Mouse (Mus musculus) testis, adult 2 months (tissue): ENCODE measurements around the gene Magi2.

Experiments used
- CTCF ChIP-seq: fragments of 200-500 bp; IDR thresholded peaks from 2 replicates; pipeline ENCODE4 v1.5.1; 2012; ENCODE audit warnings: low read depth, mild to moderate bottlenecking, inconsistent platforms, low read length, moderate library complexity; ENCODE audit not compliant: control insufficient read depth, insufficient read depth, insufficient replicate concordance
- POLR2A ChIP-seq: fragments of 200-500 bp; IDR thresholded peaks from 2 replicates; pipeline ENCODE4 v1.6.1; 2012; ENCODE audit warnings: low read depth, mild to moderate bottlenecking, inconsistent platforms, low read length, moderate library complexity; ENCODE audit not compliant: control insufficient read depth

GRCm38 (mm10) chr5:19227791-19228331, 1.0 kb downstream of the Magi2 start:
- no peak for TF ChIP-seq CTCF
- TF ChIP-seq POLR2A = no peak
